Mouse (Mus musculus): ENCODE results near the gene Atxn2.

DNA sequence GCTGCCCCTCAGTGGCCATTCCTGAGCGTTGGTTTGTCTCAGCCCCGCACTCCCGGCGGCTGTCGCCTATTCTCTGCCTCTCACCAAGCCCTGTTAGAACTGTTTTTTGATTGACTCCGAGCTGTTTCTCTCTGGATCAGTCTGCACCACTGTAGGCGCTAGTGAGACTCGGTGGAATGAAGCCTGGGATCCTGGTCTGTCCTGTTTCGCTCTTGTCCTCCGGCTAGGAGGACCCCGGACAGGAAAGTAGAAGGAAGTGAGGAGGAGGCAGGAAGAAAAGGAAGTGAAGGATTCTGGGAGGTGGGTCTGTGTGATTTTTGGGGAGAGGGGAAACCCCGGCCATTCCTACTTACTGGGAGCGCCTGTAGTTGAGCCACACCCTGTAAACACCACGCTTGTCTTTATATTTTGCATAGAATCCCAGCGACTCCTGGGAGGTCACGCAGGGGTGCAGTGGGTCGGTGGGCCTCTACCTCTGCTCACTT lies 136.9 kb downstream of the Atxn2 start:
- no peak for TF ChIP-seq CTCF (IDR thresholded peaks at IDR 0.05; ENCODE audit: control insufficient read depth, insufficient read depth, low read length)
- no peak for TF ChIP-seq POLR2A (IDR thresholded peaks at IDR 0.05; ENCODE audit: borderline replicate concordance, control insufficient read depth, low read depth, low read length)
